Mouse (Mus musculus) E14TG2a.4 (cell line): ENCODE measurements around the gene Rec114.

Source experiments
- CTCF ChIP-seq: conservative IDR thresholded peaks from 2 replicates; pipeline ENCODE4 v1.5.1; 2014; ENCODE audit warnings: low read length
- NANOG ChIP-seq: IDR thresholded peaks from 2 replicates; pipeline ENCODE4 v1.6.1; 2014; ENCODE audit warnings: borderline replicate concordance, low read length, mixed read lengths

DNA sequence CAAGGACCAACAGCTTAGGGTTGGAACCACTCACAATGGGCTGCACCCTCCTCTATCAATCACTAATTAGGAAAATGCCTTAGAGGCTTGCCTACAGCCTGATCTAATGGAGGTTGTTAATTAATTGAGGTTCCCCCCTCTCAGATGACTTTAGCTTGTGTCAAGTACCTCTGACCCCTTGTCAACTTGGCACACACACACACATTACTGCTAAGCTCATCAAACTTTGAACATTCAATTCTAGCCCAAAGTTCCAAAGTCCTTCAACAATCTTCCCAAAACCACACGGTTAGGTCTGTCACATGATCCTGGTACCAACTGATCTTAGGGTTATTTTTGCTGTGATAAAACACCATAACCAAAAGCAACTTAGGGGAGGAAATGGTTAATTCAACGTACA is 26.9 kb downstream of the Rec114 start:
- no peak for TF ChIP-seq NANOG
- TF ChIP-seq CTCF, result no peak
